Mouse (Mus musculus) testis, adult 2 months (tissue): Measurements from ENCODE around the gene Cntd1. TPM values are rescaled to one million over a fixed set of nuclear protein-coding genes. Genes with fewer than 3 reads are reported as not detected.

ENCODE experiments used
- H3K27ac ChIP-seq: fragments of 200-500 bp; 2 replicates; pipeline ENCODE4 v1.5.1; 2012; ENCODE audit warnings: low read depth, low read length; ENCODE audit not compliant: control insufficient read depth, insufficient read depth
- H3K27me3 ChIP-seq: fragments of 200-500 bp; 2 replicates; pipeline ENCODE4 v1.6.1; 2012; ENCODE audit warnings: mild to moderate bottlenecking, low read length, moderate library complexity; ENCODE audit not compliant: control insufficient read depth, insufficient read depth
- H3K36me3 ChIP-seq: fragments of 200-500 bp; 2 replicates; pipeline ENCODE4 v1.6.1; 2012; ENCODE audit warnings: mild to moderate bottlenecking, low read length; ENCODE audit not compliant: control insufficient read depth, insufficient read depth
- H3K4me1 ChIP-seq: fragments of 200-500 bp; 2 replicates; pipeline ENCODE4 v1.6.1; 2012; ENCODE audit warnings: low read length; ENCODE audit not compliant: control insufficient read depth, insufficient read depth
- H3K4me3 ChIP-seq: fragments of 200-500 bp; 2 replicates; pipeline ENCODE4 v1.5.1; 2012; ENCODE audit warnings: low read depth, mild to moderate bottlenecking, low read length, moderate library complexity, mixed read lengths; ENCODE audit not compliant: control insufficient read depth
- CTCF ChIP-seq: fragments of 200-500 bp; IDR thresholded peaks from 2 replicates; pipeline ENCODE4 v1.5.1; 2012; ENCODE audit warnings: low read depth, mild to moderate bottlenecking, inconsistent platforms, low read length, moderate library complexity; ENCODE audit not compliant: control insufficient read depth, insufficient read depth, insufficient replicate concordance
- POLR2A ChIP-seq: fragments of 200-500 bp; IDR thresholded peaks from 2 replicates; pipeline ENCODE4 v1.6.1; 2012; ENCODE audit warnings: low read depth, mild to moderate bottlenecking, inconsistent platforms, low read length, moderate library complexity; ENCODE audit not compliant: control insufficient read depth
- polyA plus RNA-seq: library from polyadenylated mRNA; depleted of rRNA; stranded (reverse); fragments of >200 nt; gene quantifications from 2 replicates; pipeline ENCODE4 v1.2.3, GENCODE M21; 2012; rRNA removed

Gene Cntd1
- 37.1 and 54.6 TPM in 2 replicates for polyA plus RNA-seq

- Histone ChIP-seq H3K36me3 (no peaks in the 10 kb centered on the region), H3K4me3 (peak within 1 kb of the TSS; percentile 99), H3K4me1 (peaks cover 11% of the 10 kb centered on the region), H3K27ac (peak within 1 kb of the TSS; percentile 96), H3K27me3 (no peaks in the 10 kb centered on the region)
- TF ChIP-seq POLR2A: peak; percentile 56
- 0 out of 2 replicates have a peak, but pooled peaks have one; percentile 1 for TF ChIP-seq CTCF
These were observed at the start of gene Cntd1, which contains the start of gene Coa3 for GRCm38 (mm10) chr11:101278223-101279192. TSS of gene Cntd1 (plus strand) at chr11:101279012. TSS of gene Coa3 (minus strand) at chr11:101279114.

GRCm38 (mm10) chr11:101229361-101229900 is 49.4 kb upstream of the Cntd1 start:
- H3K27ac ChIP-seq: peak overlapping the region; percentile 92
- H3K27me3 ChIP-seq: no peaks in the 10 kb centered on the region
- no peaks in the 10 kb centered on the region for H3K36me3 ChIP-seq
- no peak overlapping the region for H3K4me3 ChIP-seq
- TF ChIP-seq POLR2A (no peak), CTCF (no peak)
- peaks cover 21% of the 10 kb centered on the region for H3K4me1 ChIP-seq

GRCm38 (mm10) chr11:101230061-101230511 is 48.7 kb upstream of the Cntd1 start:
- H3K27me3 ChIP-seq: no peaks in the 10 kb centered on the region
- no peaks in the 10 kb centered on the region for H3K36me3 ChIP-seq
- no peak overlapping the region for H3K4me3 ChIP-seq
- TF ChIP-seq POLR2A (no peak), CTCF (no peak)
- H3K4me1 ChIP-seq: peaks cover 21% of the 10 kb centered on the region
- H3K27ac ChIP-seq: peak overlapping the region; percentile 76

- TF ChIP-seq POLR2A: no peak
- no peak for TF ChIP-seq CTCF
- H3K4me3 ChIP-seq: no peak overlapping the region
- no peaks in the 10 kb centered on the region for H3K36me3 ChIP-seq
- H3K4me1 ChIP-seq: peaks cover 19% of the 10 kb centered on the region
- no peaks in the 10 kb centered on the region for H3K27me3 ChIP-seq
- peak overlapping the region; percentile 76 for H3K27ac ChIP-seq
These were observed 48.3 kb upstream of the Cntd1 start for GRCm38 (mm10) chr11:101230526-101230925.

- H3K4me3 ChIP-seq: no peak overlapping the region
- H3K4me1 ChIP-seq: peaks cover 19% of the 10 kb centered on the region
- H3K27ac ChIP-seq: peak overlapping the region; percentile 76
- H3K36me3 ChIP-seq: no peaks in the 10 kb centered on the region
- TF ChIP-seq POLR2A (no peak; the same call in 1 of the 2 replicates), CTCF (no peak)
- H3K27me3 ChIP-seq: no peaks in the 10 kb centered on the region
These were observed 47.6 kb upstream of the Cntd1 start for GRCm38 (mm10) chr11:101230991-101231871.

- no peaks in the 10 kb centered on the region for H3K36me3 ChIP-seq
- no peaks in the 10 kb centered on the region for H3K27me3 ChIP-seq
- H3K27ac ChIP-seq: peak overlapping the region; percentile 76
- H3K4me1 ChIP-seq: peaks cover 19% of the 10 kb centered on the region
- no peak overlapping the region for H3K4me3 ChIP-seq
- TF ChIP-seq POLR2A (no peak), CTCF (no peak)
These were observed 46.6 kb upstream of the Cntd1 start for GRCm38 (mm10) chr11:101232010-101232839.
